Mouse (Mus musculus) spleen, adult 2 months (tissue): ENCODE measurements around the gene Amigo2.

Experiments
- CTCF ChIP-seq: fragments of 200-500 bp; IDR thresholded peaks from 2 replicates; pipeline ENCODE4 v1.5.1; 2011; ENCODE audit warnings: mild to moderate bottlenecking, inconsistent platforms; ENCODE audit not compliant: insufficient read depth, insufficient read length, insufficient replicate concordance; ENCODE audit errors: extremely low read depth
- POLR2A ChIP-seq: fragments of 200-500 bp; IDR thresholded peaks from 2 replicates; pipeline ENCODE4 v1.6.1; 2011; ENCODE audit warnings: low read depth, low read length, inconsistent platforms

- no peak for TF ChIP-seq POLR2A
- no peak for TF ChIP-seq CTCF
Measured at GRCm38 (mm10) chr15:97276660-97277153, 29.6 kb upstream of the Amigo2 start.
